Mouse (Mus musculus) embryonic facial prominence, embryonic 14.5 days (tissue): Measurements from ENCODE around the gene Kctd7. TPM values are rescaled to one million over a fixed set of nuclear protein-coding genes. Genes with fewer than 3 reads are reported as not detected.

ENCODE experiments used
- ATAC-seq: fragments of 200-750 bp; cut with Nextera tagmentation; 2 replicates; pipeline ENCODE4 v1.8.0; 2017; ENCODE audit warnings: low read depth, moderate number of reproducible peaks, moderate TSS enrichment
- DNase-seq: peaks from one replicate; pipeline ENCODE4 v3.0.0-alpha.2; 2015; ENCODE audit warnings: low spot score
- H3K27ac ChIP-seq: fragments of 300-500 bp; sonication (generic); replicated peaks from 2 replicates; pipeline ENCODE4 v1.5.1; 2014; ENCODE audit warnings: low read depth, mild to moderate bottlenecking, low read length, moderate library complexity
- H3K27me3 ChIP-seq: fragments of 300-500 bp; sonication (generic); replicated peaks from 2 replicates; pipeline ENCODE4 v1.6.1; 2014; ENCODE audit warnings: low read length; ENCODE audit not compliant: control insufficient read depth, insufficient read depth
- H3K36me3 ChIP-seq: fragments of 300-500 bp; sonication (generic); 2 replicates; pipeline ENCODE4 v1.6.1; 2014; ENCODE audit warnings: low read length, mixed read lengths; ENCODE audit not compliant: control insufficient read depth, insufficient read depth
- H3K4me1 ChIP-seq: fragments of 300-500 bp; sonication (generic); 2 replicates; pipeline ENCODE4 v1.6.1; 2014; ENCODE audit warnings: antibody characterized with exemption, low read length; ENCODE audit not compliant: control insufficient read depth, insufficient read depth
- H3K4me2 ChIP-seq: fragments of 300-500 bp; sonication (generic); 2 replicates; pipeline ENCODE4 v1.6.1; 2014; ENCODE audit warnings: low read depth, mild to moderate bottlenecking, low read length, moderate library complexity, mixed read lengths
- H3K4me3 ChIP-seq: fragments of 300-500 bp; sonication (generic); 2 replicates; pipeline ENCODE4 v1.5.1; 2014; ENCODE audit warnings: low read depth, mild to moderate bottlenecking, low read length
- H3K9ac ChIP-seq: fragments of 300-500 bp; sonication (generic); 2 replicates; pipeline ENCODE4 v1.6.1; 2014; ENCODE audit warnings: low read depth, mild to moderate bottlenecking, low read length, moderate library complexity, mixed read lengths
- H3K9me3 ChIP-seq: fragments of 300-500 bp; sonication (generic); 2 replicates; pipeline ENCODE4 v1.6.1; 2016; ENCODE audit warnings: low read length; ENCODE audit not compliant: control insufficient read depth
- WGBS: fragments of 180-500 bp; shearing (Covaris S2); extraction: QIAGEN DNeasy Blood & Tissue Kit; methylation state at CpG from one replicate; pipeline ENCODE4 v1.1.7; 2014; 5-methylcytosine and 5-hydroxymethylcytosine counted together
- polyA plus RNA-seq: library from polyadenylated mRNA; unstranded; fragments of >200 nt; fragmentation: Nextera tagmentation; extraction: Ambion mirVana; gene quantifications from 2 replicates; pipeline ENCODE4 v1.2.1, GENCODE M21; 2014

Gene Kctd7
- polyA plus RNA-seq, 1 experiment from 2014 or later = 6.5 TPM

GRCm38 (mm10) chr5:130200233-130201029 lies 55.8 kb downstream of the Kctd7 start:
- peaks cover 41% of the 10 kb centered on the region for H3K36me3 ChIP-seq
- ATAC-seq = no peak
- no peak overlapping the region for H3K4me2 ChIP-seq
- 87% methylated on average over 10 of the region's 10 CpGs for WGBS
- H3K27ac ChIP-seq = no peak overlapping the region
- no peak for DNase-seq
- H3K4me1 ChIP-seq = no peaks in the 10 kb centered on the region
- no peaks in the 10 kb centered on the region for H3K27me3 ChIP-seq
- no peak overlapping the region for H3K4me3 ChIP-seq
- no peaks in the 10 kb centered on the region for H3K9me3 ChIP-seq
- H3K9ac ChIP-seq = no peak overlapping the region; the same call in 1 of the 2 replicates

DNA sequence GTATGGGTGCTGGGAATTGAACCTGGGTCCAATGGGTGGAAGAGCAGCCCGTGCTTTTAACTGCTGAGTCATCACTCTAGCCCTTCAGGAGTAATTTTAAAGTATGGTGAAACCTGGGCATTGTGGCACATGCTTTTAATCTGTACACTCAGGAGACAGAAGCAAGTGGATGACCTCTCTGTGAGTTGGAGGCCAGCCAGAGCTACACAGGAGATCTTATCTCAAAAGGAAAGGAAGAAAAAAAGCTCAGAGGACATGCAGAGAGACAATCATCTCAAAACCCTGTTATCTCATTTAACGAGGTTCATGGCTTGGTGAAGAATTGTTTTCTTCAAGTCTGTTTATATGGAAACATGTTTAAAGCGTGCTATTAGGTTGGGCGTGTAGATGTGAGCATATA lies 59.3 kb downstream of the Kctd7 start:
- WGBS = 77% methylated on average over 4 of the region's 4 CpGs
- peaks cover 41% of the 10 kb centered on the region for H3K36me3 ChIP-seq
- DNase-seq (no peak), ATAC-seq (no peak)
- no peak overlapping the region for H3K9ac ChIP-seq
- H3K27ac ChIP-seq = no peak overlapping the region
- H3K4me2 ChIP-seq = no peak overlapping the region
- H3K4me3 ChIP-seq = no peak overlapping the region
- H3K9me3 ChIP-seq = no peaks in the 10 kb centered on the region
- no peaks in the 10 kb centered on the region for H3K4me1 ChIP-seq
- H3K27me3 ChIP-seq = no peaks in the 10 kb centered on the region

DNA sequence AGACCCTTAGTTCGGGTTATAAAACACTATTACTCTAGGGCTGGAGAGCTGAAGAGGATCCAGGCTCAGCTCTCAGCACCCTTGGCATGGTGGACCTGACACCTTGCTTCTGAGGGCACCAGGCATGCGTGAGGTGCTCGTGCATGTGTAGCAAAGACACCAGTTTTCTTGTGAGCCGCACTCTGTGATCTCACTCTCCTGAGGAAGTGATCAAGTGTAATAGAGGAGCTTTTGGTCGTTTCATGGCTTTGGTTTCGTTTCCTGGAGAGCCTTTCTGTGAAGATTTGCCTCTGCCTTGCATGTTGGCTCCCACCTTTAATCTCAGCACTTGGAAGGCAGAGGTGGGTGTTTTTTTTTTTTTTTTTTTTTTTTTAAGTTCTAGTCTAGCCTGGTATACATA lies 59.9 kb downstream of the Kctd7 start:
- ATAC-seq = no peak
- no peaks in the 10 kb centered on the region for H3K27me3 ChIP-seq
- no peaks in the 10 kb centered on the region for H3K4me1 ChIP-seq
- peaks cover 43% of the 10 kb centered on the region for H3K36me3 ChIP-seq
- 72% methylated on average over 6 of the region's 6 CpGs for WGBS
- H3K9ac ChIP-seq = no peak overlapping the region
- H3K9me3 ChIP-seq = no peaks in the 10 kb centered on the region
- H3K4me2 ChIP-seq = no peak overlapping the region
- H3K27ac ChIP-seq = no peak overlapping the region
- no peak overlapping the region for H3K4me3 ChIP-seq
- DNase-seq = no peak

Other genes with a start within 250 kb of the Kctd7 start
- 5.6 and 9.3 TPM in 2 replicates for gene Zbed5, start 249.1 kb upstream of the Kctd7 start, polyA plus RNA-seq
- 0.50 and 0.54 TPM in 2 replicates for gene Phkg1, start 246.3 kb upstream of the Kctd7 start, polyA plus RNA-seq
- 3.4 and 3.6 TPM in 2 replicates for gene Nupr1l, start 236.3 kb upstream of the Kctd7 start, polyA plus RNA-seq
- 24.8 and 25.4 TPM in 2 replicates for gene Vkorc1l1, start 202.9 kb upstream of the Kctd7 start, polyA plus RNA-seq
- gene Gusb, start 141.8 kb upstream of the Kctd7 start, polyA plus RNA-seq = 57.8 and 60.0 TPM in 2 replicates
- gene Asl, start 115.6 kb upstream of the Kctd7 start, polyA plus RNA-seq = 32.1 and 35.7 TPM in 2 replicates
- 24.9 and 25.6 TPM in 2 replicates for gene Crcp, start 115.6 kb upstream of the Kctd7 start, polyA plus RNA-seq
- 94.0 and 102 TPM in 2 replicates for gene Tpst1, start 71.5 kb upstream of the Kctd7 start, polyA plus RNA-seq
- gene Rabgef1, start 26.9 kb downstream of the Kctd7 start, polyA plus RNA-seq = 22.5 and 24.4 TPM in 2 replicates
- 40.6 and 44.7 TPM in 2 replicates for gene Tmem248, start 72.2 kb downstream of the Kctd7 start, polyA plus RNA-seq
- gene Sbds, start 110.7 kb downstream of the Kctd7 start, polyA plus RNA-seq = 51.7 and 54.3 TPM in 2 replicates
- 22.3 and 23.9 TPM in 2 replicates for gene Tyw1, start 110.8 kb downstream of the Kctd7 start, polyA plus RNA-seq
- gene Caln1, start 224.6 kb downstream of the Kctd7 start, polyA plus RNA-seq = 1.3 and 2.2 TPM in 2 replicates
- gene A330070K13Rik, start 239.8 kb downstream of the Kctd7 start, polyA plus RNA-seq = not detected in 2 replicates